Mouse (Mus musculus) granulocyte monocyte progenitor cell, adult 5-6 weeks (primary cell): Measurements from ENCODE around the gene Pms2. TPM values are rescaled to one million over a fixed set of nuclear protein-coding genes. Genes with fewer than 3 reads are reported as not detected.

ENCODE experiments used
- ATAC-seq: replicated peaks from 2 replicates; pipeline ENCODE4 v1.8.0; 2016; ENCODE audit warnings: mild to moderate bottlenecking, moderate TSS enrichment, inconsistent platforms; ENCODE audit not compliant: poor library complexity, severe bottlenecking
- total RNA-seq, 2 experiments: library from RNA; stranded (forward) in 1 of 2; stranded (reverse) in 1 of 2; fragments of 200-712, 200-1000 nt in 1 of 2; fragments of >200 nt in 1 of 2; fragmentation: Nextera tagmentation in 1 of 2; gene quantifications; 2 replicates each; pipeline ENCODE4 v1.2.3; 2014 to 2017

The Pms2 gene
- 21.7 and 33.0 TPM in 2 replicates for total RNA-seq (2014; fragmentation: Nextera tagmentation)
- 35.4 and 42.6 TPM in 2 replicates for total RNA-seq (2017)

DNA sequence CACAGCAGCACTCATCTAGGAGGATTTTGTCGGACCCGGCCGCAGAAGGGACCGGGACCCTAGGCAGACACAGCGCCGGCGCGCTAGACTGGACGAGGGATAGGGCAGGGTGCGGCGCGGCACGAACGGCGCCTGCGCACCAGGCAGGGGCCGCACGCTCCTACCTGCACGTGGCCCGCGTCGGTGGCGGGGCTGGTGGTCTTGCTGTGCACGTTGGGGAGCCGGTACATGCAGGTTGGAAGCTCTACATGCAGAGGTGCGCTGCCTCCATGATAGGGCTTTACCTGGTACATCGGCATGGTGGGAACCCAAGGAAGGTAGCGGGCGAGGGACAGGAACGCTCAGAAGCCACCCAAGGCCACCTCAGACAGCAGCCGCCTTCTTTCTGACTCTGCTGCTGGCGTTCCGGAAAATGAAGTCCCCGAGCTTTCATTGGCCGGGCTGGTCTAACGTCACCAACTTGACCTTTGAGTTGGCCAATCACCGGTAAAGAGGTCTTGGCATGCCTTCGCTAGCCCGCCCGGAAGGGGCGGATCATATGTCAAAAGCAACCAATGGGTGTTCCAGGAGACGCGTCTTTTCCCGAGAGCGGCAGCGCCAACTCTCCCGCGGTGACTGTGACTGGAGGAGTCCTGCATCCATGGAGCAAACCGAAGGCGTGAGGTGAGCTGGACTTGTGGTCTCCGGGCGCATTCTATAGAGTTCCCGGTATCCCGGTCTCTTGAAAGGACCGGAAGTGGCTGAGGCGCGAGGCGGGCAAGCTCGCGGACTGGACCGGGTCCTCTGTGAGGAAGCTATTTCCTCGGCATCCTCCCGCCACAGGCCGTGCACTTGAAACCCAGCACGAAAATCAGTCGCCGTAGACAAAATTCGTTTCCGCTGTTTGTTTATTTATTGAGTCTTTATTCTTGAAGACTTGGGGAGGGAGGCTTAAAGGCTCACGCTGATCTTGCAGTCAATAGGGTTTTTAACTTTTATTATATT, at the start of gene Pms2, which contains the start of gene Aimp2:
Gene Pms2 (plus strand): TSS at position 548 of the 984 bp plus-strand sequence.
Gene Aimp2 (minus strand): TSS at position 431 of the 984 bp plus-strand sequence.
- ATAC-seq = peak; percentile 95

DNA sequence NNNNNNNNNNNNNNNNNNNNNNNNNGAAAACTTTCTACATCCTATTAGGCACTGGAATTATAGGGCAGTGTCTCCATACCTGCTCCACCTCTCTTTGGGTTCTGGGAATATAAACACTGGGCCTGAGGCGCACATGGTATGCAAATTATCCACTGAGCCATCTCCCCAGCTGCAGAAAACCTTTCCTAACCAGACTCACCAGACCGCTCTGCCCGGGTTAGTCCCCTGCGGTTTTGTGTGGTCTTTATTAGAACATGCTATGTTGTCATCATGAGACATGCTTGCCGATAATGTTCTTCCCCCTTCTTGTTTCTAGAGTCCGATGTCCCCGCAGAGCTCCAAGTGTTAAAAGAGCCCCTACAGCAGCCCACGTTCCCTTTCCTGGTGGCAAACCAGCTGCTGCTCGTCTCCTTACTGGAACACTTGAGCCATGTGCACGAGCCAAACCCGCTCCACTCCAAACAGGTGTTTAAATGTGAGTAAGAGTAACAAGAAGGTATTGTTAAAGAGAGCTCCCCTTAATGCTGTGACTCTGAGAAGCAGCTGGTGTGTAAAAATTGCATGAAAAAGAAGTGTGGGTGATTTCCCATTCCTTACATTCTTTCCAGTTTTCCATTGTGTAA, 38.1 kb upstream of the Pms2 start:
- no peak for ATAC-seq

DNA sequence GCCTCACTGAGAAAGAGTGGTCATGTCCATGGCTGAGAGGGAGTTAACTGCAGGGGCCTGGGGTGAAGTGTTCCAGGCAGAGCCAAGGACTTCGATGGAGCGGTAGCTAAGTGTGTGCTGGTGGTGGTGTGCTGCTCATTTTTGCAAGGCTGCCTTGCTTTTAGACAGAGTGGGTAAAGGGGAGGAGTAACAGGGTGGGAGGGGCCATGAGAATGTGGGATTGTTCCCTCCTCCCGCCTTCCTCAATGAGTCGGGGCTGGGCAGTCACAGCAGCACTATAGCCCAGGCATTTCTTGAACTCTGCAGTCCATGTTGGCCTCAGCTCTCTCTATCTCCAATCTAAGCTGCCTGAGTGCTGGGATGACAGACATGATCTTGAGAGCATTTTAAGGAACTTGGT, 35.2 kb upstream of the Pms2 start:
- no peak for ATAC-seq

DNA sequence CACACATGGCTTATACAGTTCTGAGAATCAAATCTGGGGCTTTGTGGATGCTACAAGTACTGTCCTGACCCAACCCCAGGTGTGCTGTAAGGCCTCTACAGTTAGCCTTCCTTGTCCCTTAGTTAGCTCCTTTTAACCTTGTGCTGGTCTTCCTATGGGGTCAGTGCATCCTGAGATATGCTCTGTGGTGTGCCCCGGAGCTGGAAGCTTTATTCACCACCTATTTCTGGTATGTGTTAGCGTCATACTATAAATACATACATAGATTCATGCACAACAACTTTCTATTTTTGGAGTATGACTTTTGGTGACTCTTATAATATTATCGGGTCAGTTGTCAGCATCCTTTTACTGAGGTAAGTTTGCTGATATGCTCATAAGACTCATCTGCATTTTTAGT, 24.5 kb upstream of the Pms2 start:
- no peak for ATAC-seq

DNA sequence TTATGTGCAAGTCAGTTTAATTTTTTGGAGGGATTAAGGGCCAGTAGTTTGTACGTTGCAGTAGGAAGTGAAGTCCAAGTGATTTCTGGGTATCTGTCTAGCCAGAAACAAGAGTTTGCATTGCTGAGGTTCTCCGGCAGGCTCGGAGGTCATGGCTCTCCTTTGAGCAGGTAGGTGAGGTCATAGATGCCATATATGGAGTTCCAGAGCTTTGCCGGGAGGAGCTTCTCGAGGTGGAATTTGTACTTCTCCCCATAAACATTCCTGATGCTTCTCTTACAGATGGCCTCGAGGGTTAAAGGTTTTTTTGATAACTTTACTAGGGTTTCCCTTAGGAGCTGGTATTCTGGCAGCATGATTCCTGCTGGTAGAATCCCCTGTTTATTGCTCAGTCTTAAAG, 19.0 kb upstream of the Pms2 start:
- ATAC-seq = no peak

DNA sequence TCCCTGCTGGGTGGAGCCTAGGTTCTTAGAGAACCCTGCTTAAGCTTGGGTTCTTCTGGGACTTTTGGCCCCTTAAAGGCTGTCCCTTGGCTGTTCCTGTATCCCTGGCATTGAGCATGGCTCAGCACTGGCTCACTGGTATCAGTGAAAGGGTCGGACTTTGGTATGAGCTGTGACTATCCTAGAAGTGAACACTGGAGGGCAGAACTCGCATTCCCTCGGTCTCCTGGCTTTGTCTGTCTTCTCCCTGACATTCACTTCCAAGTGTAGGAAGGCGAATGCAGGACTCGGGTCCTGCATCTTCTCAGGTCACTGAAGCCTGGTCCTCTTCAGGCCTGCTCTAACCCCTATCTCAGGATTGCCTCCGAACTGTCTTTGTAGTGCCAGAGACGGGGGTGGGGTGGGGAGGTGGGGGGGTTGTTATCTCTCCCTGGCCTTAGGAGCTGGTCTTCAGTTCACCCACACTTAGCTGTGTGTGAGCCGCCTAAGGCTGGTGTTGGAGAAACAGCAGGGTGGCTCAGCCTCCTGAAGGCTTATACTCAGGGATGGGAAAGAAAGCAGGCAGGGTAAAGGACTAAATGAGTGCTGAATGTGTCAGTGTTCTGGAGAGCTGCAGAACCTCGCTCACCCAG, 17.4 kb upstream of the Pms2 start:
- no peak for ATAC-seq

DNA sequence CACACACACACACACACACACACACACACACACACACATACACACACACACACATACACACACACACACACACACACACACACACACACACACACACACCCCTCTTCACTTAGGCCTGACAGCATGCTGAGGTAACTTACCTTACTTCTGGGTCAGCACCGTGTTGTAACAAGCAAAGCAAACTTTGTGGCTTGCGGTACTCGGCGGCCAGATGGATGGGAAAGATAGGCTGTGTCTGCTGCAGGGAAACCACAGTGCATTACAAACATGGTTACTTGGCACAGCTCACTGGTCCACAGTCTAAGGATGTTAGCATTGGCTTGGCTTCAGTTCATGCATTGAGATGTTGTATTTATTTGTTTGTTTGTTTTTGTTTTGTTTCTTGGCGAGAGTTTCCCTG, 16.4 kb upstream of the Pms2 start:
- peak; percentile 89 for ATAC-seq

DNA sequence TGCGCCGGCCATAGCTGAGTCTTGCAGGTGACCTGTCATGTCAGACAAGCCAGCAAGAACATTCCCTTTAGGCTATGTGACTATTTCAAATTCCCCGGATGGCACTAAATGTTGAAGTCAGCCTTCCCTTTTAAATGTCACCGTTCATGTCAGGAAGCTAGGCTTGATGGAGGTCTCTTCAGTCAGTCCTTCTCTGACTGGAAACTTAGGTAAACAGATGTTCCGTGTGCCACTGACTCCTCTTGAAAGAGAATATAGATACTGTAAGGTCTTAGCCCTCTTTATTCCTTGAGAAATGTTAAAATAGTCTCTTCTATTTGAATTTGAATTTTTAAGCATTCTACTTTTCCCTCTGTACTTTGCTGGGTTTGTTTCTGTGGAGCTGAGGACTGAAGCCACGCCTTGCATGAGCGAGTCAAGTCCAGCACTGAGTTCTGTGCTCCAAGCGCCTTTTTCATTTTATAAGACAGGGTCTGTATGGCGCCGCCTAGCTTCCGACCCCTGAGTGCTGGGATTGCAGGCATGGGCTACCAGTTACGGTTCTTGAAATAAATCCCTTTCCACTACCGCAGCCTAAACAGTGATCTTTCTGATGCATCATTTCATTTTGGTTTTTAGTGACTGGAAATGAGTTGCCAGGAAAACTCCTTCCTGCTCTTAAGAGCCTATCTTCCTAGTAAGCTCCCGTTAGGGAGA, 12.0 kb upstream of the Pms2 start, which contains the start of gene Ankrd61:
Gene Ankrd61 (minus strand): TSS at position 51 of the 696 bp plus-strand sequence.
- ATAC-seq = no peak

DNA sequence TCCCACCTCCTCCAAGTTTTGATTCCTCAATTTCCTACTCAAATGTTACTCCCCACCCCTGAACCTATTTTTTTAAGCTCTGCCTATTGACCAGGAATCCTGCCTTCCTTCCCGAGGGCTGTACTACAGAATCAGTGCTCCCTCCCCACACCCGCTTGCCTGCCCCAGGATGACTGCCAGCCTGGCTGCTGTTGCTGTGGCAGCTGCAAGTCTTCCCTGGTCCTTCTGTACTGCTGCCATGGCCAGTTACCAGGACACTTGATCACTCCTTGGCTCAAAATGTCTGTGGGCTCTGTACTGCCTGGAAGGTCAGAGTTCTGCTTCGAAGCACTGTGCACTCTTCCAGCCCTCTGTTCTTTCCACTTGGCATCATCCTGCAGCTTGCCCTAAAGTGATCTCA, 7.7 kb upstream of the Pms2 start:
- no peak for ATAC-seq

DNA sequence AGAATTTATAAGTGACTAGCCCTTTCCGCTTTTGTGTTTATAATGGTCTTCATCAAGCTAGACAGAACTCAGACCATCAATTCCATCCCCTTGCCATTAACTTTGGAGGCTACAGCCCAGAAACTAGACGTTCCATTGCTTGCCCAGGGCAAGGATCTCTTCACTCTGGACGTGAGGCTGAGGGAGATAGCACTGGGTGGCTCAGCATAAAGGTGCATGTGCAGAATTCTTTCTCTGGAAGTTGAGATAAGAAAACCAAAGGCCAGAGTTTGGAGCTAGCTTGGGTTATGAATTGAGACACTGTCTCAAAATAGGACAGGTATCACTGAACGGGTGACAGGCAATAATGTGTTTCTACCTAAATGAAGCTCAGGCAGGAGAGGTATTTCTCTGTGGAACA, 6.0 kb upstream of the Pms2 start:
- ATAC-seq = no peak

DNA sequence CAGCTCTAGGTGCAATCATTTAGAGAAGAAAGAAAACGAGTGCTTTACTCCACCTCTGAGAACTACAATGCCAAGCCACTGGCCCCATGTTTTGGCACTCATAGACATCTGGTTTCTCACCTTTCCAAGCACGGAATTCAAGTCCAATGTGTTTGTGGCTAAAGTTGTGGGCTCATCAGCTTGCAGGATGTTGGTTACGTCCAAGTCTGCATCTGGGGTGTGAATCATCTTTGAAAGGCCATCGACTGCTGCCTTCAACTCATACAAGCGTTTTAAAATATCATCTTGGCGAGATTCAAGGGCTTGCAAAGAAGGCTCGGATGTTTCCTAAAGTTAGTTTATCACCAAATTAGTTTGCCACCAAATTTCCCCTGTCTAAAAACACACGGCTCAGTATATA, 3.3 kb upstream of the Pms2 start:
- no peak for ATAC-seq

DNA sequence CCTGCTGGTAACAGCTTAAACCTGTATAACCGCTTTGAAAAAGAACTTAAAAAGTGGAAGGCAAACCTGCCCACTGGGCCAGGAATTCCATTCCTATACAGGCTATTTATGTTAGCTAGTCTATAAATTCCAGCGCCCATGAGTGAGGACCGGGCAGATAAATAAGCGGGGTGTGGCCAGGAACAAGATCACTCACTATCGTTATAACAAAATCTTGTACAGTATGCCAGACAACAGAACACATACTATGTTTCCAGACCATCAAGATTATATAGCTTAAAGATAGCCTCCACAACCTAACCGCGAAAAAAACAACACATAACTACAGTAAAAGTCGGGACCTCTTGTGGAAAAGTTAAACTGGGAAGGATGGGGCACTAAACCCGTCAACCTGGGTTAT, 838 bp upstream of the Pms2 start:
- ATAC-seq = no peak

DNA sequence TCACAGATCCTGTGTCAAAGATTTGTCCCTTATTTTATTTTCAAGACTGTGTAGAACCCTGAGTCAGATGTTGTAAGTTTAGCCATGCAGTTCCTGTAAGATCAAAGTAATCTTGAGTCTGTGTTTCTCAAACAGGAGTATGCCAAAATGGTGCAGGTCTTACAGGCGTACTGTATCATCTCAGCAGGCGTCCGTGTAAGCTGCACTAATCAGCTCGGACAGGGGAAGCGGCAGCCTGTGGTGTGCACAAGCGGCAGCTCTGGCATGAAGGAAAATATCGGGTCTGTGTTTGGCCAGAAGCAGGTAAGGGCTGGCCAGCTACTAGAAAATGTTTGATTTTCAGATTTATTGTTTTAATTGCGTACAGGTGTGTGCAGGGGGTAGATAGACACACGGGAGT, 6.5 kb downstream of the Pms2 start:
- no peak for ATAC-seq

DNA sequence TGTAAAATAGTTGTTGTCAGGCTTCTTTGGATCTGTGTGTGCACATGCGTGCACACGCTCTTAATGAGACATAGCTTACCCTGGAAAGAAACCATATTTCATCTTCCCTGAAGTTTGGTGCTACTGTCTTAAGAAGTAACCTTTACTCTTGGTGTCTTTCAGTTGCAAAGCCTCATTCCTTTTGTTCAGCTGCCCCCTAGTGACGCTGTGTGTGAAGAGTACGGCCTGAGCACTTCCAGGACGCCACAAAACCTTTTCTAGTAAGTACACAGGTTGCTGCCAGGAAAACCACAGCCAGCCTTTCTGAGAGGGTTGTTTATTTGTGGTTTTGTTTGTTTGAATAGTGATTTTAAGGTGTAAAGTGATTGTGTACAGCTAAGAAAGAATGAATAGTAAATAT, 7.7 kb downstream of the Pms2 start:
- 0 out of 2 replicates have a peak, but pooled peaks have one; percentile 22 for ATAC-seq

DNA sequence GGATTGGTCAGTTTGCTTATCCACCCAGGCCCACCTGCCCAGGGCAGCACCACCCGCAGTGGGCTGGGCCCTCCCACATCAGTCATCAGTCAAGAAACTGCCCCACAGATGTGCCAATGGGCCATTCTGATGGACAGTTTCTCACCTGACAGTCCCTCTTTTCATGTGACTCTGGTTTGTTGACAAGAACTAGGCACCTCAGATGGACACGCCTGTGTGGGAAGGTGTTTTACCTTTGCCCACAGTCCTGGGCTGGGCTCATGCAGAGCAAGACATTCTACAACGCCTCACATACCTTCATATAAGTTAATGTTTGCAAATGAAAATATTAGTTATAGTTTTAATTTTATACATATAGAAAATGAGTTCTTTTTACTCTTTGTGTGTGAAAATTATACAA, 8.4 kb downstream of the Pms2 start:
- ATAC-seq = no peak

DNA sequence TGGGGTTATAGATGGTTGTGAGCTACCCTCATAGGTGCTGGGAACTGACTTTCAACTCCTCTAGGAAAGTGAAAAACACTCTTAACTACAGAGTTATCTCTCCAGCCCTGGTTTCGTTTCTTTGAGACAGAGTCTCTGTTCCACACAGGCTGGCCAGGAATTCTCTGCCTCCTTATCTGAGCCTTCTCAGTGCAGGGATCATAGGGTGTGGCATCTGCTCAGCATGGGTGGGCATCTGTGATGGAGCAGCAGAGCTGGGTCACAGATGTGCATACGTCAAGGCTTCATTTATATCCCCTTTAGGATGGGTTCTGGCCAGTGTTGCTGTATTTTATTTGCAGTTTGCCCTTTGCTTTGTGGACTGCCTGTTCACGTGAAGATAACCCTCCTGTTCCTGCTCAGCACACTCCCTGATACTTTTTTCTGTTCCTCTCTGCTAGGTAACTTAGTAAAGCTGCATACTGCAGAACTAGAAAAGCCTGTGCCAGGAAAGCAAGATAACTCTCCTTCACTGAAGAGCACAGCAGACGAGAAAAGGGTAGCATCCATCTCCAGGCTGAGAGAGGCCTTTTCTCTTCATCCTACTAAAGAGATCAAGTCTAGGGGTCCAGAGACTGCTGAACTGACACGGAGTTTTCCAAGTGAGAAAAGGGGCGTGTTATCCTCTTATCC, 15.2 kb downstream of the Pms2 start:
- ATAC-seq = no peak

DNA sequence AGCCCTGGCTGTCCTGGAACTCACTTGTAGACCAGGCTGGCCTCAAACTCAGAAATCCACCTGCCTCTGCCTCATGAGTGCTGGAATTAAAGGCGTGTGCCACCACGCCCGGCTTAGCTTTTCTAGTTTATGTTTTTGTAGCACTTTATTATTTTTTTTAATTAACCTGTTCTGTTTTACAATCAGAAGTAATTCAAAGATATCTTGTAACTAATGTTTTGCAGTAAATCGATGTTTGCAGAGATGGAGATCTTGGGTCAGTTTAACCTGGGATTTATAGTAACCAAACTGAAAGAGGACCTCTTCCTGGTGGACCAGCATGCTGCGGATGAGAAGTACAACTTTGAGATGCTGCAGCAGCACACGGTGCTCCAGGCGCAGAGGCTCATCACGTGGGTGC, 18.1 kb downstream of the Pms2 start, which contains the start of gene Gm42421:
Gene Gm42421 (plus strand): TSS at position 301 of the 400 bp plus-strand sequence.
- no peak for ATAC-seq

DNA sequence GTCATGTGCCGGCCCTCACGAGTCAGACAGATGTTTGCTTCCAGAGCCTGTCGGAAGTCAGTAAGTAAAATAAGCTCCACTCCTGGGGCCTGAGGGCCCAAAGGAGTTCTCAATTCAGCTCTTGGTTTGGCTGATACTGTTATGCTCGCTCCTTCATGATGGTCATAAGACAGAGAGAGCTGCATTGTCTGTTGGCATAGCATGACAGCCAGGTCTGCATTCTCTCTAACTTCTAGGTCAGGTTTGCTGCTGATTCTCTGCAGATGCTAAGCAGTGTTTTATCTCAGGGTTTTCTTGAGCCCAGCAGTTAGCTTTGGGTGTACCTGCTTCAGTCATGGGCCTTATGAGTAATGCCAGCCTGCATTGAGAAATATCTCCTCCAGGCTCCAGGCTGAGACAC, 19.5 kb downstream of the Pms2 start:
- no peak for ATAC-seq

DNA sequence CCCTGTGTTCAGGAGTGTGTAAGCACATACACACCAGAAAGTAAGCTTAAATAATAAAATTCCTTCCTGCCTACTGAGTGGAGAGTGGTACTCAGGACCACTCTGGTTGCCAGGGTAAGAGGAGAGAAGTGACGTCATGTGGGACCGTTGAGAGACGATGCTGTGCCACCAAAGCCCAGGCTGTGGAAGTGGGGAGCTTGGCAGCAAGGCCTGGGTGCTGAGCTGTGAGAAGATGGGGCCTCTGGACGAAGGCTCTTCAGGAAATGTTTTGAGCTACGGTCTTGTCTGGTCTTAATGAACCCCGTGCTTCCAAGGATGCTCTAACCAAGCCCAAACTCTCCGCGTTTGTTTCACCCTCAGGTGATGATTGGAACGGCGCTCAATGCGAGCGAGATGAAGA, 20.9 kb downstream of the Pms2 start:
- no peak for ATAC-seq
